Mouse (Mus musculus): ENCODE results near the gene Olfr374.
A peak's percentile ranks its signal among the peaks of the same experiment; 100 is the strongest.
"Not testable (repeated sequence)": the region's sequence is repeated elsewhere in the genome, so short reads cannot be mapped to it uniquely, and the experiment has no call there.

Gene Olfr374

DNA sequence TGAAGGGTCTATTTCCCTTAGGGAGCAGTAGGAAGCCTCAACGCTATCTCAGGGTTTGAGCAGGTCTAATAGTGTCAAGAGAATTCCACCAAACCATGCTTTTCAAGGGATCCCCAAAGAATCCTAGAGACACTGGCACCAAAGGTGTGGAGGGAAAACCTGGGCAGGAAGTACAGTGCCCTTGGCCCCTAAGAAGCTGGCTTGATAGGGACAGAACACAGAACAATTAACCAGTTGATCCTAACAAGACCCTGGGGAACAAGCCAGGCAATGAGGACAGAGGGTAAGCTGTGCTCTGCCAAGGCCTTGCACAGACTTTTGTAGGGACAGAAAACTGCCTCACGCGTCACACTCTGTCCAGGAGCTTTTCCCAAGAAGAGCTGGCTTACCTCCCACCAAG, at the start of gene Olfr374:
Gene Olfr374 (plus strand): TSS at position 301 of the 400 bp plus-strand sequence.
- no peak for DNase-seq

GRCm38 (mm10) chr8:72057643-72058042, 49.2 kb upstream of the Olfr374 start:
- DNase-seq: not testable (repeated sequence)

- DNase-seq: not testable (repeated sequence)
Observed at GRCm38 (mm10) chr8:72066819-72067399, 39.9 kb upstream of the Olfr374 start.

GRCm38 (mm10) chr8:72082877-72083276, 24.0 kb upstream of the Olfr374 start, which contains the start of gene Olfr373:
TSS of gene Olfr373 (plus strand) at chr8:72083177.
- not testable (repeated sequence) for DNase-seq

- DNase-seq: no peak
Observed at GRCm38 (mm10) chr8:72084744-72085143, 22.1 kb upstream of the Olfr374 start.

DNA sequence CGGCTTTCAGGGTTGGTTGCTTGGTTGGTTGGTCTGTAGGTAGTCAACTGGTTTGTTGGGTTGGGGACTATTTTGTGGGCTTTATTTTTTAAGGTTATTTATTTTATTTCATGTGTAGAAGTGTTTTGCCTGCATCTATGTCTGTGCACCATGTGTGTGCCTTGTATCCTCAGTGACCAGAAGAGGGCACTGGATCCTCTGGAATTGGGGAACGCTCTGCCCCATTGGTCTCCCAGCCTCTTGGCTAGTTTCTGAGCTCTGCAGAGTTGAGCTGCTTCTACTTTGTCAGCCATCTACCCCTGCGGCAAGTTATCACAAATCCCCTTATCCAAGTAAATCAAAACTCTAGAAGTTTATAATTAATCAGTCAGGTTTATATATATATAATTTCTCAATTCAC, 19.2 kb upstream of the Olfr374 start:
- not testable (repeated sequence) for DNase-seq

DNA sequence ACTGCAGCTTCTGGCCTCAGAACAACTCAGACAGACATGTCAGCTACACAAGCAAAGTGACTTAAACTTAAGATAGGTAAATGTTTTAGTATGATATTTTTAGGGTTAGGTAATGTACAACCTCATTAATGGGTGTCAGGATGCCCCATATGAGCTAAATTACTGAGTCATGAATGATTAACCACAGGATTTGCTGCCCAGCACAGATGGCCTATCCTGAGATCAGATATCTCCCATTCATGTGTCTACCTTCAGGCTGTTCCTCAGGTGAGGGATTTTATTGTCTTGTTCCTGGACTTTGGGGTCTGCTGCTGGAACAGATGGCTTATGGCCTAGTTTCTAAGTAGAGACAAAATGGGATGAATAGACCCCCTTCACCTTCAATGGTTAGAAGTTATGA, 10.1 kb upstream of the Olfr374 start:
- DNase-seq: not testable (repeated sequence)

- DNase-seq: not testable (repeated sequence)
Observed at GRCm38 (mm10) chr8:72099377-72100103, 7.3 kb upstream of the Olfr374 start.

DNA sequence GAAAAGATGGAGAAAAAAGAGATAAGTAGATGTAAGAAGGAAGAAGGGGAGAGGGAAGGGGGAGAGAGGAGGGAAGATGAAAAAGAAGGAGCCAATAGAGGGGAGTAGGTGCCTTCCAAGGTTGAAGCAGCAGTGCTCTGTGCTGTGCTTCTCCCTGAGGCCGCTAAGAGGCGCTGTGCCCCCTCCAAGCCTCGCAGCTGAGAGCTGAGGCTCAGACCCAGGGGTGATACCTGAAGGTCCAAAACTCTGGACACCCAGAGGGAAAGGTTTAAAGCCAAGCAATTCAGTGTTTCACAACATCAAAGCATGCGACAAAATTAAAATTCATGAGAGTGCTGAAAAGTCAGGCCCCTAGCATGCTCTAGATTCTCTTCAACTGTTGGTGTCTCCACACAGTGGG, 1.7 kb upstream of the Olfr374 start:
- DNase-seq: no peak

- DNase-seq: no peak
Observed at GRCm38 (mm10) chr8:72110876-72111275, 4.0 kb downstream of the Olfr374 start.

- DNase-seq: no peak
Observed at GRCm38 (mm10) chr8:72112486-72112885, 5.6 kb downstream of the Olfr374 start.

- DNase-seq: no peak
Observed at GRCm38 (mm10) chr8:72115202-72115601, 8.4 kb downstream of the Olfr374 start.

- DNase-seq: no peak
Observed at GRCm38 (mm10) chr8:72118616-72119015, 11.8 kb downstream of the Olfr374 start.

- DNase-seq: not testable (repeated sequence)
Observed at GRCm38 (mm10) chr8:72121486-72121885, 14.6 kb downstream of the Olfr374 start.

GRCm38 (mm10) chr8:72121997-72122396, 15.2 kb downstream of the Olfr374 start:
- DNase-seq: no peak

- DNase-seq: no peak
Observed at GRCm38 (mm10) chr8:72127834-72128233, 21.0 kb downstream of the Olfr374 start.

DNA sequence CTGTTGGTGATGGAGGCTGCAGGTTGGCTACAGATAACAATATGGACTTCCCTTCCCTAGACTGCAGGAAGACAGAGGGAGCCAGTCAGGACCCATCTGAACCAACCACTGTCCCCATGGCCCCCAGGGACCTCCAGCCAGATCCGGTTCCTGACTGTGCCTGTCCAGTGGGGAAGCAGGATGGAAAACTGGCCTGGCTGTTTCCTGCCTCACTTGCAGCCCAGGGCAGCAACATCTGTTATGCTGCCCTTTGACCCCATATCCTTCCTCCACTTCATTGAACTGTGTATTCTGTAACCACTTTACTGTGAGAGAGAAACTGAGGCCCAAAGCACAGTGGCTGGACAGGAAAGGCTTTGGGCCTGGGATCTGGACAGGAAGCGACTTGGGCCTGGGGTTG, 24.4 kb downstream of the Olfr374 start:
- DNase-seq: no peak

DNA sequence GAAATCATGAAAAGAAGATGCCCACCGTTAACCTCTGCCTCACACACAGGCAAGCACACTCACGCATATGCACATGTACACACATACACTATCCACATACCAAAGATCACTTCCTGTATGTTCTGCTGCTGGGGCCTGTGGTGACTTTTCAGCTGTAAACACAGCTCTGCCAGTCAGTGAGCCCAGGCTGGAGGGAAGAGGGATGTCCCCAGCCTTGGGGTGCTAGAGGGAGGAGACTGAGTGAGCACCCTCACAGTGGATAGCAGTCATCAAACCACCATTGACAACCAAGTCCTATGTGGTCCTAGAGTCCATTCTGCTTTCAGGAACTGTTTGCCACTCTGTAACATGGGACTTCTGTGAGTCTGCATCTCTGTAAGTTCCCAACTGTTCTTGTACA, 25.1 kb downstream of the Olfr374 start:
- no peak for DNase-seq

- no peak for DNase-seq
Observed at GRCm38 (mm10) chr8:72132417-72132816, 25.6 kb downstream of the Olfr374 start.

- DNase-seq: no peak
Observed at GRCm38 (mm10) chr8:72132891-72133290, 26.1 kb downstream of the Olfr374 start.

- no peak for DNase-seq
Observed at GRCm38 (mm10) chr8:72133507-72133906, 26.7 kb downstream of the Olfr374 start.

DNA sequence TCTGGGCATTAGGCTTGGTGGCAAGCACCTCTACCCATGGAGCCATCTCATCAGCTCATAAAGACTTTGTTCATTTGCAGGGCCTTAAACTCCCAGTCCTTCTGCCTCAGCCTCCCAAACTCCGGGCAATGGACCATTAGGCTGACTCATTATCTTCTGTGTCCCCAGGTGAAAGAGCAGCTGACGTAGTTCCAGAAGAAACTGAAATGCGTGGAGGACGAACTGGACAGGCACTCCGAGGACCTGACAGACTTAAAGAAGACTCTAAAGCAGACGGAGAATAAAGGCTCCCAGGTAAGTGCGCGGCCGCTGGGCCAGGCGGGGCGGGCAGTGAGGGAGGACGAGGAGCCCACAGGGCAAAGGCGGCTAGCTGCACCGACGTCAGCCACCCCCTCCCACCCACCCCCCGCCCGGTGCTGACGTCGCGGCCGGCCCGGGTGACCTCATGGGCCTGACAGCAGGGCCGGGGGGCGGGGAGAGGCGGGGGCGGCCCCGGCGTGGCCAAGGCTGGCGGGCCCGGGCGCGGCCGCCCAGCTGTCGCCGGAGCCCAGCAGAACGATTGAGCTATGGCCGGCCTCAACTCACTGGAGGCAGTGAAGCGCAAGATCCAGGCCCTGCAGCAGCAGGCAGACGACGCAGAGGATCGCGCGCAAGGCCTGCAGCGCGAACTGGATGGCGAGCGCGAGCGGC, 28.1 kb downstream of the Olfr374 start, which contains the start of gene Tpm4:
Gene Tpm4 (plus strand): TSS at position 220 of the 690 bp plus-strand sequence.
- DNase-seq: peak; percentile 65

GRCm38 (mm10) chr8:72135446-72136301, 28.8 kb downstream of the Olfr374 start:
- DNase-seq: peak; percentile 25
